Mouse (Mus musculus) thymus, adult 2 months (tissue): ENCODE results near the gene Rsph6a. TPM values are rescaled to one million over a fixed set of nuclear protein-coding genes. Genes with fewer than 3 reads are reported as not detected.

ENCODE experiments used
- DNase-seq: peaks from one replicate; pipeline ENCODE4 v3.0.0; 2021
- H3K27ac ChIP-seq: fragments of 200-500 bp; 2 replicates; pipeline ENCODE4 v1.5.1; 2012; ENCODE audit warnings: low read length, control low read depth; ENCODE audit not compliant: control insufficient read depth, insufficient read depth
- H3K27me3 ChIP-seq: fragments of 200-500 bp; 2 replicates; pipeline ENCODE4 v1.6.1; 2012; ENCODE audit warnings: mild to moderate bottlenecking, low read length, moderate library complexity, mixed read lengths; ENCODE audit not compliant: control insufficient read depth, insufficient read depth
- H3K36me3 ChIP-seq: fragments of 200-500 bp; 2 replicates; pipeline ENCODE4 v1.6.1; 2012; ENCODE audit warnings: mild to moderate bottlenecking, low read length, moderate library complexity; ENCODE audit not compliant: control insufficient read depth, insufficient read depth
- H3K4me1 ChIP-seq: fragments of 200-500 bp; replicated peaks from 2 replicates; pipeline ENCODE4 v1.6.1; 2012; ENCODE audit warnings: low read length; ENCODE audit not compliant: control insufficient read depth, insufficient read depth
- H3K4me3 ChIP-seq: fragments of 200-500 bp; 2 replicates; pipeline ENCODE4 v1.5.1; 2012; ENCODE audit warnings: mild to moderate bottlenecking, low read length, control low read depth, moderate library complexity; ENCODE audit not compliant: control insufficient read depth, insufficient read depth
- CTCF ChIP-seq: fragments of 200-500 bp; IDR thresholded peaks from 2 replicates; pipeline ENCODE4 v1.5.1; 2012; ENCODE audit warnings: mild to moderate bottlenecking, control low read depth, low read length, moderate library complexity, borderline replicate concordance; ENCODE audit not compliant: control insufficient read depth, poor library complexity, insufficient read depth; ENCODE audit errors: extremely low read depth
- POLR2A ChIP-seq: fragments of 200-500 bp; IDR thresholded peaks from 2 replicates; pipeline ENCODE4 v1.6.1; 2012; ENCODE audit warnings: mild to moderate bottlenecking, low read length, control low read depth, moderate library complexity; ENCODE audit not compliant: control insufficient read depth, poor library complexity, insufficient read depth; ENCODE audit errors: extremely low read depth
- WGBS: fragments of 180-500 bp; shearing (Covaris S2); methylation state at CpG from one replicate; pipeline ENCODE4 v1.1.7; 2018; 5-methylcytosine and 5-hydroxymethylcytosine counted together
- polyA plus RNA-seq: library from polyadenylated mRNA; depleted of rRNA; stranded (reverse); fragments of >200 nt; gene quantifications from 2 replicates; pipeline ENCODE4 v1.2.3, GENCODE M21; 2012

Rsph6a gene
- polyA plus RNA-seq, 1 experiment = 0.18 TPM

GRCm38 (mm10) chr7:19082171-19082570, 27.7 kb downstream of the Rsph6a start:
- TF ChIP-seq POLR2A (no peak), CTCF (no peak)
- no peak overlapping the region for H3K27ac ChIP-seq
- no peaks in the 10 kb centered on the region; the same call in 1 of the 2 replicates for H3K27me3 ChIP-seq
- no peak for DNase-seq
- WGBS = 94% methylated on average over 4 of the region's 4 CpGs
- H3K4me3 ChIP-seq = no peak overlapping the region
- no peaks in the 10 kb centered on the region for H3K36me3 ChIP-seq
- H3K4me1 ChIP-seq = peaks cover 10% of the 10 kb centered on the region

DNA sequence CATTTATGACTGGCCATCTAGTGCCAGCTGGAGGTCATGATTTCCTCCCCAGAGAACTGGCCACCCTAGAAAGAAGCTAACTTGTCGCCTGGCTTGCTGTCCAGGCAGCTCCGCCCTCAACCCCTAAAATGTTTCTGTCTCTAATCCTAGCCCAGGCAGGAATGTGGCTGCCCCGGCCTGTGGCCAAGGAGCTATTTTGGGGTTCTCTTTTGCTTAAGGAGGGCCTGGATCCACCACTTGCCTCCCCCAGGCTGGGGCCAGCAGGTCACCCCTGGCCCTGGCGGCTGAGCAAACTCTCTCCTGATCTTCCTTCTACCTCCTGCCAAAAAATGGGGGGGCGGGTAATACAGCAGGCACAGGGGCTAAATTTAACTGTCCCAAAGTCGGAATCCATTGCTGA, 28.6 kb downstream of the Rsph6a start:
- Histone ChIP-seq H3K4me1 (peaks cover 1% of the 10 kb centered on the region), H3K36me3 (no peaks in the 10 kb centered on the region), H3K27me3 (no peaks in the 10 kb centered on the region; the same call in 1 of the 2 replicates), H3K27ac (no peak overlapping the region), H3K4me3 (no peak overlapping the region)
- WGBS = 88% methylated on average over 6 of the region's 6 CpGs
- DNase-seq = no peak
- TF ChIP-seq CTCF (no peak), POLR2A (no peak)

- no peak for TF ChIP-seq CTCF
- TF ChIP-seq POLR2A = no peak
- Histone ChIP-seq H3K27me3 (no peaks in the 10 kb centered on the region; the same call in 1 of the 2 replicates), H3K36me3 (no peaks in the 10 kb centered on the region), H3K27ac (no peak within 1 kb of the TSS), H3K4me3 (no peak within 1 kb of the TSS; the same call in 1 of the 2 replicates), H3K4me1 (no peaks in the 10 kb centered on the region)
- WGBS = 82% methylated on average over 10 of the region's 10 CpGs
- no peak for DNase-seq
Observed at GRCm38 (mm10) chr7:19083701-19084100, 29.2 kb downstream of the Rsph6a start, which contains the start of gene Dmpk. Dmpk (plus strand) TSS chr7:19083849.

GRCm38 (mm10) chr7:19084277-19084771, 29.8 kb downstream of the Rsph6a start:
- 6% methylated on average over 6 of the region's 6 CpGs for WGBS
- H3K4me3 ChIP-seq = no peak overlapping the region
- no peak for TF ChIP-seq POLR2A
- TF ChIP-seq CTCF = no peak
- no peaks in the 10 kb centered on the region for H3K4me1 ChIP-seq
- no peak for DNase-seq
- no peaks in the 10 kb centered on the region for H3K36me3 ChIP-seq
- H3K27ac ChIP-seq = no peak overlapping the region
- no peaks in the 10 kb centered on the region; the same call in 1 of the 2 replicates for H3K27me3 ChIP-seq

GRCm38 (mm10) chr7:19084921-19085473, 30.5 kb downstream of the Rsph6a start:
- Histone ChIP-seq H3K27me3 (no peaks in the 10 kb centered on the region; the same call in 1 of the 2 replicates), H3K4me1 (no peaks in the 10 kb centered on the region), H3K36me3 (no peaks in the 10 kb centered on the region), H3K4me3 (no peak overlapping the region), H3K27ac (no peak overlapping the region)
- 24% methylated on average over 9 of the region's 9 CpGs for WGBS
- DNase-seq = no peak
- TF ChIP-seq POLR2A (no peak), CTCF (no peak)

- Histone ChIP-seq H3K27ac (no peak overlapping the region), H3K27me3 (no peaks in the 10 kb centered on the region; the same call in 1 of the 2 replicates), H3K4me3 (no peak overlapping the region), H3K36me3 (no peaks in the 10 kb centered on the region), H3K4me1 (no peaks in the 10 kb centered on the region)
- no peak for TF ChIP-seq CTCF
- no peak for TF ChIP-seq POLR2A
- WGBS = 8% methylated on average over 6 of the region's 6 CpGs
- DNase-seq = no peak
Observed at GRCm38 (mm10) chr7:19085495-19085894, 31.0 kb downstream of the Rsph6a start.

DNA sequence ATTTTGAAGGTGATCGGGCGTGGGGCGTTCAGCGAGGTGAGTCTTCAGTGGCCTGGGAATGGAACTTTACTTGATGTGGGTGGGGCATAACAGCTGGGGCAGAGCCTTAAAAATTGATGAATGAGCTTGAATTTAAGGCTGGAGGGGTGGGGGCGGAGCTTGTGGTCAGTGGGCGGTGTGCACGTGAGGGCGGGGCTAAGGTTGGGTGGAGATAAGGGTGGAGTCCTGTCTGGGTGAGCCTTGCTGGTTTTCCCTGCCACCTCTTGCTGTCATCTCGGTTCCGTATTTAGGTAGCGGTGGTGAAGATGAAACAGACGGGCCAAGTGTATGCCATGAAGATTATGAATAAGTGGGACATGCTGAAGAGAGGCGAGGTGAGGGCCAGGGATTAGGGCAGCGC, 31.6 kb downstream of the Rsph6a start:
- H3K27ac ChIP-seq = no peak overlapping the region; the same call in 1 of the 2 replicates
- DNase-seq = no peak
- H3K36me3 ChIP-seq = no peaks in the 10 kb centered on the region
- no peaks in the 10 kb centered on the region for H3K4me1 ChIP-seq
- H3K4me3 ChIP-seq = no peak overlapping the region
- TF ChIP-seq CTCF = no peak
- TF ChIP-seq POLR2A = no peak
- no peaks in the 10 kb centered on the region; the same call in 1 of the 2 replicates for H3K27me3 ChIP-seq
- 6% methylated on average over 14 of the region's 14 CpGs for WGBS
